Mouse (Mus musculus) activated CD4-positive, CD25-positive, alpha-beta regulatory T cell, adult 9 weeks (primary cell): Measurements from ENCODE around the gene Zfp458. TPM values are rescaled to one million over a fixed set of nuclear protein-coding genes. Genes with fewer than 3 reads are reported as not detected.

Experiments used
- polyA plus RNA-seq: library from polyadenylated mRNA; unstranded; fragments of 100-300 nt; shearing (Covaris generic); gene quantifications from one replicate; pipeline ENCODE4 v1.2.1, GENCODE M21; 2017

The Zfp458 gene
- 3.4 TPM for polyA plus RNA-seq

GRCm38 (mm10) chr13:67278314-67278713 is at the start of gene Zfp458:
Gene Zfp458 (minus strand): TSS chr13:67278466.

GRCm38 (mm10) chr13:67305822-67306672 is 27.8 kb upstream of the Zfp458 start, which contains the start of gene Zfp457:
Gene Zfp457 (minus strand): TSS chr13:67306485.

Other genes with a start within 250 kb of the Zfp458 start
- 9.2 TPM for gene Zfp712, start 217.3 kb downstream of the Zfp458 start, polyA plus RNA-seq
- gene Zfp708, start 180.5 kb downstream of the Zfp458 start, polyA plus RNA-seq, result 5.6 TPM
- gene Gm28557, start 169.9 kb downstream of the Zfp458 start, polyA plus RNA-seq, result 3.9 TPM
- 0.70 TPM for gene Rslcan18, start 162.2 kb downstream of the Zfp458 start, polyA plus RNA-seq
- 3.5 TPM for gene Zfp759, start 156.8 kb downstream of the Zfp458 start, polyA plus RNA-seq
- gene Rsl1, start 105.3 kb downstream of the Zfp458 start, polyA plus RNA-seq, result 19.2 TPM
- gene Zfp455, start 84.0 kb downstream of the Zfp458 start, polyA plus RNA-seq, result 6.4 TPM
- 0.48 TPM for gene Zfp457, start 28.0 kb upstream of the Zfp458 start, polyA plus RNA-seq
- 7.2 TPM for gene Zfp595, start 54.1 kb upstream of the Zfp458 start, polyA plus RNA-seq
- gene Gm28044, start 82.1 kb upstream of the Zfp458 start, polyA plus RNA-seq, result 3.3 TPM
- 3.0 TPM for gene Zfp953, start 82.1 kb upstream of the Zfp458 start, polyA plus RNA-seq
- 2.6 TPM for gene Gm28041, start 97.3 kb upstream of the Zfp458 start, polyA plus RNA-seq
- gene Zfp456, start 97.3 kb upstream of the Zfp458 start, polyA plus RNA-seq, result 7.3 TPM
- gene Zfp429, start 121.4 kb upstream of the Zfp458 start, polyA plus RNA-seq, result 23.5 TPM
- 2.1 TPM for gene Zfp459, start 143.0 kb upstream of the Zfp458 start, polyA plus RNA-seq
- gene Zfp874a, start 173.2 kb upstream of the Zfp458 start, polyA plus RNA-seq, result 21.5 TPM
- gene Zfp874b, start 205.8 kb upstream of the Zfp458 start, polyA plus RNA-seq, result 15.3 TPM
- gene Zfp58, start 222.1 kb upstream of the Zfp458 start, polyA plus RNA-seq, result 17.2 TPM
- not detected for gene Gm26965, start 247.7 kb upstream of the Zfp458 start, polyA plus RNA-seq
- 46.9 TPM for gene Zfp87, start 247.7 kb upstream of the Zfp458 start, polyA plus RNA-seq